Mouse (Mus musculus): ENCODE data around the gene Cpsf4l.

Gene Cpsf4l

GRCm38 (mm10) chr11:113733631-113734364 lies 24.0 kb upstream of the Cpsf4l start:
- DNase-seq = no peak

DNA sequence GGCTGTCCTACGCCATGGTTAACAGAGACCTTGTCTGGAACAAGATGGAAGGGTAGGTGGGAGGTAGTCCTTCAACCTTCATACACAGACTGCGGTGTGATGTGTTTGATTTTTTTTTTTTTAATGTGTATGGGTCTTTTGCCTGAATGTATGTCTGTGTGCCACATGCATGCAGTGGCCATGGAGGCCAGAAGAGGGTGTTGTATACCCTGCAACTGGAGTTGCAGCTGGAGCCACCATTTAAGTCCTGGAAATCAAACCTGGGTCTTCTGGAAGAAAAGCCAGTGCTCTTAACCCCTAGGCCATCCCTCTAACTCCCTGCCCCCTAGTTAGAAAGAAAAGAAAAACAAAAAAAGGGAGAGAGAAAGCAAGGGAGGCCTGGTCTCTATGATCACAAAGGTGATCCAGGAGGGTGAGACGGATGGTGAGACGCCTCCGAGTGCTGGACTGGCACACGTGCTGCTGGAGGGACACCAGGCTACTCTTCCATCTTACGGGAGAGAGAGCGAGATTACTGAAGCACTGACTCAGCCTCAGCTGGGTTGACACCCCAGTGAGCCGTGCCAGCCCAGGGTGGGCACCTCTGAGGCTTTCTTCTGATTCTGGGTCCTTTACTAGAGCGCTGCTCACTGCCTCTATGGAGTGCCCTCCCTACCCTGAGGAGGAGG lies 22.3 kb upstream of the Cpsf4l start:
- DNase-seq = no peak

GRCm38 (mm10) chr11:113730879-113731278 lies 21.1 kb upstream of the Cpsf4l start:
- DNase-seq = no peak

DNA sequence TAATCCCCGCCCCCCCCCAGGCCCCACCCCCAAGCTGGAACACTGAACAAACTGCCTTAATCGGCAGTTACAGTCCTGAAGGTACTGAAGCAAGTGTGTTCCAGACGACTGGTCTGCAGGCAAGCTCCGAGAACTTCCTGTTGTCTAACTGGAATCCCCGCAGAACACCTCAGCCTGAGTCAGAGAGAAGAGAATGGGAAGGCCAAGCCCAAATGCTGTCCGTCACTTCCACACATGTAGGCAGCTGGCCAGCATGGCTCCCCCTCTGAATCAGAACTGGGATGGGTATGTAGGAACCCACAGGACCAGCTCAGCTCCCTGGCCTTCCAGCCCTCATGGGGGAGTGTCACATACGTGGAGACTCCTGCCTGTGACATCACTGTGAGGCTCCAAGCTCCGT lies 20.1 kb upstream of the Cpsf4l start:
- DNase-seq = no peak

DNA sequence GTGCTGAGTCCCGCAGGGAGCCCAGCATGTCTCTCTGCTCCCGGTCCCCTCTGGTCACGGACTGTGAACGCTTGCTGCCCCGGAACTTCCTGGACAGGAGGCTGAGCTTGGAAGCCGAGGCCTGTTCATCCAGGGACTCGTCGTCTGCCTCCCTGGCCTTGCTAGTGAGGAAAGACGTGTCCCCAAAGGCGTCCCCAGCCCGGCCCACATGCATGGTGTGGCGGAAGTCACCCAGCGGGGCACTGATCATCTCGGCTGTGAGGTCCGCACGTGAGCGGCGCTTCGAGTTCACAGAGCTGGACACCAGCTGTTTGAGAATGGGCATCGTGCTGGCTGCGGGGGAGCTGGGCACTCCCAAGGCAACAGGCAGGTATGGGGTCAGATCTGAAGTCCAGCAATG lies 19.4 kb upstream of the Cpsf4l start:
- DNase-seq = no peak

DNA sequence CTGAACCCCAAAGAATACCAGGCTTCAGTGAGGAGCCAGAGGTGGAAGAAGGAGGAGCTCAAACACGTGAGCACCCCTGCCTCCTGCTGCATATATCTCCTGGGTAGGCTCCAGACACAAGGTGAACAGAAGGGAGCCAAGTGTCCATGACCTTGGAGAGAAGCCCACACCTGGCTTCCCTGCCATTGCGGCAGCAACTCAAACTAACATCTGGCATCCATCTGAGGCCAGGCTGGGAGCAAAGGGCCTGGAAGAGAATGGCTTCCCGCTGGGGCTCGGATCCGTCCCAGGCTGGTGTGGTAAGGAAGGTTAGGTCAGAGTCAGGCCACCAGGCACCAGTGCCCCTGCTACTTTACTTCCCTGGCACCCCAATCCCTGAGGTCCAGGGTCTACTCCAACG lies 18.2 kb upstream of the Cpsf4l start:
- no peak for DNase-seq

GRCm38 (mm10) chr11:113726994-113727888 lies 17.4 kb upstream of the Cpsf4l start:
- DNase-seq = no peak

DNA sequence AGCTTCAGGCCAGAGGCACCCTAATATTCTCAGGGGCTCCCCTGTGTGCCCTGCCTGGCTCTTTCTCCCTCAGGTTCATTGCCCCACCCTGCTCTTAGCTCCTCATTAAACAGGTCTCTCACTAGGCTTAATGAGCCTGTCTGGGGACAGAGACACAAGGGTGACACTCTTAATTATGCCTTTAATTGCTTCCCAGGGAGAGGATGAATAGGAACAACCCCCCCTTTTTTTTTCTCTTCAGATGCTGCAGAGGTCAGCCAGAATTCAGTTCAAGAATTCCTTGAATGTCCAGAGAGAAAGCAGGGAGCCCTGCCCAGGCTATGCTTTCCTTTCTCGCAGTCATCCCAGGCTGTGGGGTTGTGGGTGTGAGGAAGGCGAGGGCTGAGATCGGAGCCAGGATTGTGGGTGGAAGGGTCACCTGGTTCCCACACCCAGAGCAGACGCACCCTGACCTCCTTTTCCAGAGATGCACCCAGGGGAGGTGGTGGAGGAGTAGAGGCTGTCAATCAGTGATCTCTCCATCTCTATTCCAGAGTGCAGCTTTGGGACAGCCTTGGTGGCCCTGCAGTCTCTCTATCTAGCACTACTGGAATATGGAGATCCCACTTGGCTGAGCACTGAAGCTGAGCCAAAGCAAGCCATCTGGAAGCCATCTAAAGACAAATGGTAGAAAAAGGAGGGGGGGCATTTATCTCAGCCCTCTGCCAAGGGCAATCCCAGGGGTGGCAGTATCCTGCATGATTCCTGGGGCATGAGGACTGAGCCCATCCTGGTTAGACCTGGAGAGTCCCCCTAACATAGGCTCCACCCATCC lies 15.6 kb upstream of the Cpsf4l start:
- DNase-seq = no peak

DNA sequence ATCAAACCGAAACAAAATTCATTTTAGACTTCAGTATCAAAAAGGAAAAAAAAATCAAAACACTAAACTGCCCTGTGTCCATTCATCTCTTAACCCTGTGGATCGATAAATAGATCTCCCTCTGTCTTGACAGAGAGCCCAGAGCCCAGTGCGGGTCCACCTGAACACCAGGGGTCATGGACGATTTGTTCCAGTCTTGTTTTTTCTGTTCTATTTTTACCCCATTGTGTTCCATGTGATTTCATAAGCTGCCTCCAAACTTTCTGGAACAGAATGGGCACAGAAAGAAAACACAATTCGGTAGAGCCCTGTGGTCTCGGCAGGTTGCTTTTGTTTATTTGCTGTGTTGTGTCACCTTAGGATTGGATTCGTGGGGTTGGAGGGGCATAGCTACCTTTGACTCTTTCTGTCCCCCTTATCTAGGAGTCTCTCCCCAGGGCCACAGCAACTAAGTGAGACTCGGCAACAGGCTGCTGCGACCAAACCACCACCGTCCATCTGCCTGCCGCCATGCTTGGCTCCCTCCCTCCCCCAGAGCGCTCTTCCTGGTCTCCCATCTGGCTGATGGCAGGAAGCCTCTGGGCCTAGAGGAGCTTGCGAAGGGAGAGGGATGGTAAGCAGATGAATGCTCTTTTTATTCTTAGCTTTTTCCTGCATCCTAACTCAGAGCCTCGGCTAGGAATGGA lies 12.7 kb upstream of the Cpsf4l start:
- DNase-seq = no peak

DNA sequence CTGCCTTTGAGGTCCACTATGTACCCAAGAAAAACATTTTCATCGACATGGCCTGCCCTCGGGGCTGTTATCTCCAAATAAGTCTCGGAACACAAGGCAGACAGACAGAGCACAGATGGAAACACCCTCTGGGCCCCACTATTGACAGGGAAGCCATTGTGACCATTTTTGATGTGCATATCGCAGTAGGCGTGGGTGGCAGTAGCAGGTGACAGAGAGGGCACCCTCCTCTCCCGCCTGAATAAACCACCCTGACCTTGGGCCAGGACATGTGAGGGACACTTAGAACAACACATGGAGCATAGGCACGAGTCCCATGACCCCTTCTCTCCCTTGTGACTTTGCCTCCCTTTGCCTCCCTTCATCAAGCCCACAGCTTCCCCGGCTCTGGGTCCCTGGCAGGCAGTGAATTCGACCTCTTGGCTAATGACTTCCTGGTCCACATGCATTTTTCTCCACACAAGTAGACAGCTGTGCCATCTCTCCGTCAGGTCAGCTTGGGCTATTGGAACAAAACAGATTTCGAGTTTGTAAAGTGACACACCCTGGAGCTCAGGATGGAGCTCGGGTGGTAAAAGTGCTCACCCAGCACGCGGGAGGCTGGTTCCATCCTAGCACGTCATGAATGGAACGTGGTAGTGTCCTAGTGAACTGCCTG lies 8.1 kb upstream of the Cpsf4l start:
- DNase-seq = no peak

GRCm38 (mm10) chr11:113716132-113716531 lies 6.3 kb upstream of the Cpsf4l start:
- no peak for DNase-seq

- DNase-seq = no peak
These were observed 5.4 kb upstream of the Cpsf4l start for GRCm38 (mm10) chr11:113715078-113715674.

GRCm38 (mm10) chr11:113711061-113711460 lies 1.2 kb upstream of the Cpsf4l start:
- no peak for DNase-seq

DNA sequence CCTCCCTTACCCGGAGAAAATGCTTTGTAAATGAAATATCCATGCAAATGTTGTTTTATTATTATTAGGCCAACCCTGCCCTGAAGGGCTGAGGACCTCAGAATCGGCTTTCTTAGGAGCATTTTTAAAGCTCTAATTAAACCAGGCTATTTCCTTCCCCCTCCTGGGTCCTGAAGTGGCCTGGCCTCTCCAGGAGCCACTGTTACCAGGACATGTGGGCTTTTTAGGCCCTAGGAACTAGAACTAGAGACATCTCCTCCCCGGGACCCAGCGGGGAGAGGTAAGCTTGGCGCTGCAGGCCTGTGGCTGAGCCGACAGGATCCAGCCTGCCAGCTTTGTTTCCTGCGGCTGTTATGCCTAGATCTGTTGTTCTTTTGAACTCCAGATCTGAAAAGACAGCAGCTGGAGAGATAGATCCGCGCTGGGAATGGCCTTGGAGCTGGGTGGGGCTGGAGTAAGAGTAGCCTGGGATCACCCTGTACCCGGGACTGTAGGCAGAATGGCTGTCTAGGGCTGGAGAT lies 500 bp upstream of the Cpsf4l start:
- DNase-seq = no peak

DNA sequence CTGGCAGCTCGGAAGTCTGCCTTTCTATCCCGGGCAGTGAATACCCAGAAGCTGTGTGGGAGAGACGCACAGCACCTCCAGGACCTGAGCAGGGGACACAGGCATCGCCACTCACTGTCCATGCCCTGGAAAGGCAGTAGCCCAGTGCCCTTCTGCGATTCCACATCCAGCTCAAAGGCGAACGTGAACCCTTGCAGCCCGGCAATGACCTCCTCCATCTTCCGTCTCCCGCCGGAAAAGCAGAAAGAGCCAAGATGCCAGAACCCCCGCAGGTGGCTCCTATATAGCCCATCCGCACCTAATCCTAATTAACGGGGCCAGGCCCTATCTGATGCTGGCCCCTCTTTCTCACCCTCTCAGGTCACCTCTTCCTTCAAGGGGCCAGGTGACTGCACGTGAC lies 545 bp downstream of the Cpsf4l start:
- no peak for DNase-seq

DNA sequence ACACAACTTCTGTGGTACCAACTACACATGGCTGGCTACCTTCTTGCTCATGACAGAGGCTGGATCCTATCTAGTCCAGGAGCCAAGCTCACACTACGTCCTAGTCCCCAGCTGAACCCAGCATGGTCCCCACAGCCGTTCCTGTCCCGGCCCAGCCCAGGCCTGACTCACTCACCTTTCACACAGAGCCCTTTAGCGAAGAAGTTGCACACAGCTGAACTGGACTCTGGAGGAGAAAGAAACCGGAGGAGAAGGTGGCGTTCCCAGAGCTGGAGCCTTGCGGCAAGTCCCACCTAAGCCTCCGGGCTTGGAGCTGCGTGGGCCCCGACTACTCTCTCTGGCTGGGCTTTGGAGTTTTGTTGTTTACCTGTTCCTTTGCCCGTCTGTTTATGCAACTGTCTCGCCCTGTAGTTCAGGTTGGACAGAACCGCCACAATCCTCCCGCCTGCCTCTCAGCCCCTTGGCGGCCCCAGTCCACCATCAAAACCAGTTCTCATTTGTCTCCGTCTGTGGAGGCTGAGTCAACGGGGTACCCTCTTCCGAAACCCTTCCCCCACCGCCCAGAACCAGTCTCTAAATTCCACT lies 1.1 kb downstream of the Cpsf4l start:
- no peak for DNase-seq

- no peak for DNase-seq
These were observed 3.7 kb downstream of the Cpsf4l start for GRCm38 (mm10) chr11:113705966-113706652.

- peak; percentile 60 for DNase-seq
These were observed 6.1 kb downstream of the Cpsf4l start for GRCm38 (mm10) chr11:113703758-113704157.

DNA sequence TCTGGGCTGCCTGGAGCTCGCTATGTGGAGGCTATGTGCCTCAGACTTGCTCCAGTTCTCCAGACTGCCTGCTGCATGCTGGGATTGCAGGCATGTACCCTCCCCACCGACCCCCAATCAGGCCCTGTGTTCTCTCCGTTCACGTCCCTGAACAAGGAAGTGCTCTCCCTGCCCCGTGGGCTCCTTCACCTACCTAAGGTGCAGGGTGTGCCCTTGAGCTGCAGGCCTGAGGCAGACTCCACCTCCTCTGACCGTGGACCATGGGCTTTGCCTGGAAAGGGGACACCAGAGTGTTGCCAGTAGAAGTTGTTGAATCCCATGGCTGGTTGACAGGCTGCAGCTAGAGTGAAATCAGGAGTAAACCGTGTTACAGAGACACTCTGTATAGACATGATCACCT lies 10.2 kb downstream of the Cpsf4l start:
- no peak for DNase-seq

GRCm38 (mm10) chr11:113698013-113698545 lies 11.7 kb downstream of the Cpsf4l start:
- no peak for DNase-seq

Measured in right cerebral cortex, postnatal 14 days (tissue).